Mouse (Mus musculus) kidney, adult 2 months (tissue): ENCODE data around the gene Fzr1. TPM values are rescaled to one million over a fixed set of nuclear protein-coding genes. Genes with fewer than 3 reads are reported as not detected.

Experiments
- DNase-seq: peaks from one replicate; pipeline ENCODE4 v3.0.0; 2021
- H3K27ac ChIP-seq: fragments of 200-500 bp; 2 replicates; pipeline ENCODE4 v1.5.1; 2012; ENCODE audit warnings: low read depth, low read length, control low read depth, inconsistent platforms; ENCODE audit not compliant: insufficient read depth
- H3K27me3 ChIP-seq: fragments of 200-500 bp; replicated peaks from 2 replicates; pipeline ENCODE4 v1.6.1; 2012; ENCODE audit warnings: mild to moderate bottlenecking, moderate library complexity, low read length, inconsistent platforms; ENCODE audit not compliant: control insufficient read depth, insufficient read depth
- H3K36me3 ChIP-seq: fragments of 200-500 bp; 2 replicates; pipeline ENCODE4 v1.6.1; 2012; ENCODE audit warnings: mild to moderate bottlenecking, moderate library complexity, low read length, inconsistent platforms; ENCODE audit not compliant: control insufficient read depth, insufficient read depth
- H3K4me1 ChIP-seq: fragments of 200-500 bp; 2 replicates; pipeline ENCODE4 v1.6.1; 2011; ENCODE audit warnings: low read length; ENCODE audit not compliant: control insufficient read depth, insufficient read depth
- H3K4me3 ChIP-seq: fragments of 200-500 bp; 2 replicates; pipeline ENCODE4 v1.5.1; 2011; ENCODE audit warnings: mild to moderate bottlenecking, low read depth, low read length, control low read depth; ENCODE audit not compliant: insufficient read depth
- CTCF ChIP-seq: fragments of 200-500 bp; conservative IDR thresholded peaks from 2 replicates; pipeline ENCODE4 v1.5.1; 2011; ENCODE audit warnings: low read depth, mild to moderate bottlenecking, control low read depth, low read length, moderate library complexity, mixed read lengths; ENCODE audit not compliant: insufficient read depth, insufficient read length
- POLR2A ChIP-seq: fragments of 200-500 bp; IDR thresholded peaks from one replicate; pipeline ENCODE4 v1.6.1; 2011; ENCODE audit warnings: low read depth, low read length, control low read depth
- whole genome bisulfite sequencing: fragments of 180-500 bp; shearing (Covaris S2); methylation state at CpG from one replicate; pipeline ENCODE4 v1.1.7; 2018; 5-methylcytosine and 5-hydroxymethylcytosine counted together
- polyA plus RNA-seq: library from polyadenylated mRNA; depleted of rRNA; stranded (reverse); fragments of >200 nt; gene quantifications from 2 replicates; pipeline ENCODE4 v1.2.3, GENCODE M21; 2012

Gene Fzr1
- polyA plus RNA-seq, 1 experiment: 41.1 TPM

GRCm38 (mm10) chr10:81378553-81379182 lies 352 bp upstream of the Fzr1 start:
- Histone ChIP-seq H3K27me3 (no peaks in the 10 kb centered on the region), H3K27ac (no peak overlapping the region; the same call in 1 of the 2 replicates)

GRCm38 (mm10) chr10:81377362-81377664 lies 1.0 kb downstream of the Fzr1 start:
- Histone ChIP-seq H3K4me3 (peak overlapping the region; percentile 79), H3K27ac (no peak overlapping the region)
- DNase-seq: no peak

More at GRCm38 (mm10) chr10:81378553-81379182, 352 bp upstream of the Fzr1 start:
- no peak for TF ChIP-seq CTCF
- TF ChIP-seq POLR2A: no peak
- under 1% methylated on average over 46 of the region's 46 CpGs for WGBS
- Histone ChIP-seq H3K4me1 (peaks cover 16% of the 10 kb centered on the region; the same call in 1 of the 2 replicates), H3K36me3 (no peaks in the 10 kb centered on the region), H3K4me3 (peak overlapping the region; percentile 49)
- DNase-seq: peak; percentile 100

GRCm38 (mm10) chr10:81376561-81377361 lies 1.6 kb downstream of the Fzr1 start:
- Histone ChIP-seq H3K27me3 (no peaks in the 10 kb centered on the region), H3K27ac (no peak overlapping the region), H3K36me3 (no peaks in the 10 kb centered on the region), H3K4me3 (no peak overlapping the region), H3K4me1 (peaks cover 16% of the 10 kb centered on the region; the same call in 1 of the 2 replicates)
- 37% methylated on average over 6 of the region's 6 CpGs for WGBS
- DNase-seq: no peak
- TF ChIP-seq POLR2A: no peak
- no peak for TF ChIP-seq CTCF

More at GRCm38 (mm10) chr10:81377362-81377664, 1.0 kb downstream of the Fzr1 start:
- H3K4me1 ChIP-seq: peaks cover 16% of the 10 kb centered on the region; the same call in 1 of the 2 replicates
- 37% methylated on average over 2 of the region's 2 CpGs for WGBS
- no peaks in the 10 kb centered on the region for H3K36me3 ChIP-seq
- TF ChIP-seq CTCF (no peak), POLR2A (no peak)
- no peaks in the 10 kb centered on the region for H3K27me3 ChIP-seq

- Histone ChIP-seq H3K4me1 (peaks cover 16% of the 10 kb centered on the region; the same call in 1 of the 2 replicates), H3K27me3 (no peaks in the 10 kb centered on the region), H3K36me3 (no peaks in the 10 kb centered on the region), H3K27ac (no peak overlapping the region), H3K4me3 (no peak overlapping the region)
- 96% methylated on average over 10 of the region's 10 CpGs for WGBS
- TF ChIP-seq CTCF (no peak), POLR2A (no peak)
- no peak for DNase-seq
Observed at GRCm38 (mm10) chr10:81375322-81375721, 3.0 kb downstream of the Fzr1 start.

- TF ChIP-seq CTCF (no peak), POLR2A (no peak)
- Histone ChIP-seq H3K36me3 (no peaks in the 10 kb centered on the region), H3K27me3 (no peaks in the 10 kb centered on the region), H3K27ac (no peak overlapping the region), H3K4me3 (no peak overlapping the region), H3K4me1 (no peaks in the 10 kb centered on the region)
- 93% methylated on average over 6 of the region's 6 CpGs for WGBS
- DNase-seq: no peak
Observed at GRCm38 (mm10) chr10:81367207-81367495, 11.2 kb downstream of the Fzr1 start.

GRCm38 (mm10) chr10:81366477-81367206 lies 11.7 kb downstream of the Fzr1 start:
- Histone ChIP-seq H3K27me3 (no peaks in the 10 kb centered on the region), H3K4me3 (no peak overlapping the region), H3K27ac (no peak overlapping the region), H3K36me3 (no peaks in the 10 kb centered on the region), H3K4me1 (no peaks in the 10 kb centered on the region)
- 69% methylated on average over 6 of the region's 6 CpGs for WGBS
- TF ChIP-seq POLR2A: peak; percentile 4
- no peak for TF ChIP-seq CTCF
- DNase-seq: no peak
